Mouse (Mus musculus) brain, embryonic 18.5 days (tissue): ENCODE measurements at regions not wholly inside any gene's neighbourhood (a gene's known extent, or its start where the extent isn't known, plus 50 kb on each side); places are given as distances from the start of the nearest gene placed in this dataset.

Source experiments
- DNase-seq: peaks from one replicate; pipeline ENCODE4 v3.0.0-alpha.2; 2012; ENCODE audit warnings: low read depth, low spot score

DNA sequence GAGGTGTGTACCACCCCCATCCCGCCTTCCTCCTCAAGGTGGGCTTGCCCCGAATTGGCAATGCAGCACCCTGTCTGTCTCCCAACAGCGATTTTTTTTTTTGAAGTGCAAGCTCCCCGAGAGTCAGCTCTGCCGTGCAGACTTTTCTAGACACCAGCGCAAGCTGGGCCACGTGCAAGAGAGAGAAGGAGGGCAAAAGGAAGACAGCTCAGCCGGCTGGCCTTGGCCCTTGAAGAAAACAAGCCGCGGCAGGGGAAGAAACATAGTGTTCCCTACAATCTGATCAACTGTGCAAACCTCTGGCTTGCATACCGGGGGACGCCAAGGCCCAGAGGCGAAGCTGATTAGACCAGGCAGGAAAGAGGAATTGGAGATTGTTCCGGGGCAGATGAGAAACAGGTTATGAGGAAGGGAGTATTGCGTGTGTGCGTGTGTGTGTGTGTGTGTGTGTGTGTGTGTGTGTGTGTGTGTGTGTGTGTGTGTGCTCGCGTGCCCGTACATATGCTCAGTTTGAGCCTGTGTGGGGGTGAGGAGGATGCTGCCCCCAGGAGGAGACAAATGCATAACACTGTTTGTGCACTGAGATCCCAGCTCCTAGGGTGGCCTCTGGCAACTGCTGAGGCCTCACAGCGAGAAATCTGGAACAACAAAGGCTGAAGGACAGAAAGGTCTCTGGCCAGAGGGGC is 83.2 kb upstream of the Zfp648 start:
- no peak for DNase-seq

DNA sequence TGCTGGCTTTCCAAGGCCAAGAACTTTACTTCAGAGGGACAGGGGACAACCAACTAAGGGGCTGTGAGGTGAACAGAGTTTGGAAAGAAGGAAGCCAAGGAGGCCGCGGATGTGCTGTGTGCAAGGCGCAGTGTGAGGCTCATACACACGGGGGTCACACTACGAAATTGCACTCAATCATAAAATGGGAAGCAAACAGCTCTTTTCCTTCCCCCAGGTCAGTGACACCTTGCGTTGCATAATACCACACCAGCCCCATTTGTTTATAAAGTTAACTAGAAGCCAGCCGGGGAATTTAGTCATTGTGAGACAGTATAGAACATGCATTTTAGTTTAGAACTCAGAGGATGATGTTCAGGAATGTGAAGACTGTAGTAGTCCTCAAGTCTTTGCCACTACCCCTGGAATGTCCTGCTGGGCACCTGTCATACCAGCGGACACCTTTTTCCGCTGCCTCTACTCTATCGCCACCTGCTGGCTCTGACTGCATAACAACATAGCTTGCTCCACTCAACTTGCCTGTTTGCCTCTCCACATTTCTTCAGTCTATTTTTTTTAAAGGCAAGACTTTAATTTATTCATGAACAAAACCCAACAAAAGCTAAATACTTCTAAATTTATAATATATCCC is 82.5 kb upstream of the Zfp648 start:
- no peak for DNase-seq

- no peak for DNase-seq
These were observed 81.4 kb upstream of the Zfp648 start for GRCm38 (mm10) chr1:154119611-154120010.

GRCm38 (mm10) chr1:154120693-154121092 is 80.3 kb upstream of the Zfp648 start:
- DNase-seq = peak; percentile 30

DNA sequence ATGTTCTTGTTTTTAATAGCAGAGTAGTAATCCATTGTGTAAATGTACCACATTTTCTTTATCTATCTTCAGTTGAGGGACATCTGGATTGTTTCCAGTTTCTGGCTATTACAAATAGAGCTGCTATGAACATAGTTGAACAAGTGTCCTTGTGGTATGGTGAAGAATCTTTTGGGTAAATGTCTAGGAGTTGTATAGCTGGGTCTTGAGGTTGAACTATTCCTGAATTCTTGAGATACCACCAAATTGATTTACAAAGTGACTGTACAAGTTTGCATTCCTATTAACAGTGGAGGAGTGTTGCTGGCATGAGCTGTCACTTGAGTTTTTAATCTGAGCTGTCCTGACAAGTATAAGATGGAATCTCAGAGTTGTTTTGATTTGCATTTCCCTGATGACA is 76.0 kb upstream of the Zfp648 start:
- no peak for DNase-seq

- DNase-seq = no peak
These were observed 74.5 kb upstream of the Zfp648 start for GRCm38 (mm10) chr1:154126487-154126886.

DNA sequence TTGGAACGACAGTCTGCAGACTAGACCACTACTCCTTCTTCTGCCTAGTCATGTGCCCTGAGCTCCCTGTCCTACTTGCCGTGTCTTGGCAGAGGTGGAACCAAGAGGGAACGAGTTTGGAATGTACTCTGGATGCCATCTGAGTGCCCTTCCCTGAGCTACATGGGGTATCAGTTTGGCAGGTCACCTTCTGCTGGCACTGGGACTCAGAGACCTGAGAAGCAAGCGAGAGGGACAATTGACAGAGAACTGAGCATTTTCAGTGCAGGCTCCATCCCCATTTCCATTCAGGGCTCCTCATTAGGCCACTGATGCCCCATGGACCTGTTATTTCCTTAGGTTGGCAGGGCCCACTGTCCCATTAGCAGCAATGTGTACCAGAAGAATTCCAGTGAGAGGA is 61.5 kb upstream of the Zfp648 start:
- DNase-seq = no peak

GRCm38 (mm10) chr1:154143691-154144090 is 57.3 kb upstream of the Zfp648 start:
- DNase-seq = no peak

DNA sequence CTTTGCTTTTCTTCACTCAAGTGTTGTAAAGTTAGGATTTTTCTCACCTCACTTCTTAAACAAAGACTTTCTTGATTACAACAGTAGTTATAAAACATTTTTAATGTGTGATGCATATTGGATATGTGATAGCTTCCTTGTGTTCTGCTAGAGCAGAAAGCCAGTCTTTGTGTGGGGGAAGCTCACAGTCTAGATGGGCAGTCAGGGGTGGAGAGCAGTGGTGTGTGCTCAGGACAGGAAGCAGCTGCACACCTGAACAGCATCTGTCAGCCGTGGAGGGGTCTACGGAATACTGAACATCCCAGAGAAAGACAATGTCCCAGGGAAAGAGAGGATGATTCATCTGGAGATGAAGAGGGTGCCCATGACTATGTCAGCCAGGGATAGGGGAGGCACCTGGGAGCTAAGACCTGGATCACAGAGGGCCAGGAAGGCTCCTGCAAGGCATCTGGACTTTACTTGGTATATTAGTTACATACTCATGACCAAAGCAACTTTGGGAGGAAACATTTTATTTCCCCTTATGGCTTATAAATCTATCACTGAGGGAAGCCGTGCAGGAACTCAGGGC is 53.9 kb upstream of the Zfp648 start:
- no peak for DNase-seq

DNA sequence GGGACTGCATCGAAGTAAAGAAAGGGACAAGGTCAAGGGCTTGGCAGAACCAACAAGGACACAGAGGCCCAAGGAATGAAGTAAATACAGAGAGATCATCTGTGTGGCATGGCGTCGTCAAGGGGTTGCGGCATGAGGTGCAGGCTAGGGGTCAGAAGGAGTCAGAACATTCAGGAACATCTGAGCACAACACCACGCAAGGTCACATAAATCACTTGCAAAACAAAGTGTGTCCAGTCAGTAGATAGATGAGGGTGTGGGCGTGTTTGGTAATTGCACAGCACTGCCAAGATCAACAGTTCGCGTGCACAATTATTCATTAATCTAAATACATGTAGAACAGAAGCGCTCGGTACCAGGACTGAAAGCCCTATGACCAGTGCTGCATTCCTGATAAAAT is 52.0 kb upstream of the Zfp648 start:
- DNase-seq = no peak

- no peak for DNase-seq
These were observed 51.4 kb upstream of the Zfp648 start for GRCm38 (mm10) chr1:154149431-154150143.

GRCm38 (mm10) chr1:154150167-154150851 is 50.7 kb upstream of the Zfp648 start:
- DNase-seq = peak; percentile 60
